Mouse (Mus musculus) adrenal gland, postnatal 25 days (tissue): Measurements from ENCODE around the gene Mettl1. TPM values are rescaled to one million over a fixed set of nuclear protein-coding genes. Genes with fewer than 3 reads are reported as not detected.
A peak's percentile ranks its signal among the peaks of the same experiment; 100 is the strongest.
"Not testable (repeated sequence)": the region's sequence is repeated elsewhere in the genome, so short reads cannot be mapped to it uniquely, and the experiment has no call there.

Experiments used
- DNase-seq: peaks from one replicate; pipeline ENCODE4 v3.0.0; 2021; ENCODE audit warnings: mixed read lengths
- total RNA-seq: library from RNA; stranded (reverse); gene quantifications from 2 replicates; pipeline ENCODE4 v1.2.3, GENCODE M21; 2021

Gene Mettl1
- total RNA-seq, 1 experiment from 2014 or later: 17.6 TPM

GRCm38 (mm10) chr10:127047954-127048353 lies 6.7 kb downstream of the Mettl1 start, which contains the start of gene Cyp27b1:
Gene Cyp27b1 (plus strand): TSS chr10:127048250.
- no peak for DNase-seq

DNA sequence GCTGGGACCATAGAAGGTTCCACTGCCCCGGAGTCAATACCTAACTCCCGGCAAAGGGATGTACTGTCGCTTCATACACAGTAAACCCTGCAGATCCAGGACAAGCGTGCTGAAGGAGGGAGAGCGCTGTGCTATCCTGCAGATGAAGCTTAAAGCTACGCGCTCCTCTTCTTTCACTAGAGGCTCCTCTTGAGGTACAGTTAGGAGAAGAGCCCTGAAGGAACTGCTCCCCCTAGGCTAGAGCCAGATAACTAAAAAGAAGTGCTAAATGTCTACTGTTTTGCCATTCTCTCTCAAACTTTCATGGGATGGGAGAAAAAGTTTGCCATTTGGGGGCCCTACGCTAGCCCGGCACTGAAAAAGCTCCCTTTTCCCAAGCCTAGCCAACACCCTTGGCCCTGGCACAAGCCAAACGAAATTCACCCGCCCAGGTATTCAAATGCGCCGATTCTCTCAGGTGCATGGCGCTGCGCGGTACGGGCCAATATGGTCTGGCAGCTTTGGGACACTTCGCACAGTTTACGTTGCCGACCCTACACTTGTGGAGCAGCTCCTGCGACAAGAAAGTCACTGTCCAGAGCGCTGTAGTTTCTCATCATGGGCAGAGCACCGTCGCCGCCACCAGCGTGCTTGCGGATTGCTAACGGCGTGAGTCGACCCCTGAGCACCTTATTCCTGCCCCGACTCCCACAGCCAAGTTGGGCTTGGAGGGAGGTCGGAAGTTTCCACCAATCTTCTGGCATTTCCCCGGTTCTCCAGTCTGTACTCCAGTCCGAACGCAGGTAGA lies 7.6 kb downstream of the Mettl1 start:
- no peak for DNase-seq

GRCm38 (mm10) chr10:127049395-127050118 lies 8.3 kb downstream of the Mettl1 start:
- DNase-seq: peak; percentile 20

DNA sequence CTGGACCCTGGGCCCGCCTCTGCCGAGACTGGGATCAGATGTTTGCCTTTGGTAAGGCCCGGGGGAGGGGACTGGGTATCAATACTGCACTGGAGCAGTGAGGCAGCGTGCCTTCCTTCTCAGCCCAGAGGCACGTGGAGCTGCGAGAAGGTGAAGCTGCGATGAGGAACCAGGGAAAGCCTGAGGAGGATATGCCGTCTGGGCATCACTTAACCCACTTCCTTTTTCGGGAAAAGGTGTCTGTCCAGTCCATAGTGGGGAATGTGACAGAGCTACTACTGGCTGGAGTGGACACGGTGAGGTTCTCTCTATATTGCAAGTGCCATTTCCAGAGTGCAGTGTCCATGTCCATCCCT lies 8.9 kb downstream of the Mettl1 start:
- DNase-seq: no peak

- no peak for DNase-seq
Measured at GRCm38 (mm10) chr10:127054646-127055045, 13.4 kb downstream of the Mettl1 start.

GRCm38 (mm10) chr10:127055406-127055805 lies 14.2 kb downstream of the Mettl1 start:
- DNase-seq: no peak

DNA sequence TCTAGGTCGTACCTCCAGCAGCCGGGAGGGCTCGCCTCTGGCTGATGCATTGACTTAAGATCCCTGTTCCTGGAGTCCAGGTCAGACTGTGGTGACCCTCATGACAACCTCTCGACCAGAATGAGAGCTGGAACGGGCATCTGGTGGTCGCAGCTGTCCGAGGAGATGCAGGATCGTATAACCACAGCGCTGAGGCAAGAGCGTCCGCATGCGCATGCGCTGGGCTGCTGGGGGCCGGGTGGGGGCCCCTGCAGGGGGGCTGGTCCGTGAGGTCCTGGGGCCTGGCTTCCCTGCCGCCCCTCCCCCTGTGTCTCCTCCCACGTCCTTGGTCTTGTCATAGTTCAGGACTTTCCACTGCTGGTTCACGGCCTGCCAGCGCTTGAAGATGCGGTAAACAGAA lies 15.3 kb downstream of the Mettl1 start:
- DNase-seq: no peak

- DNase-seq: peak; percentile 80
Measured at GRCm38 (mm10) chr10:127058161-127058560, 16.9 kb downstream of the Mettl1 start.

- DNase-seq: no peak
Measured at GRCm38 (mm10) chr10:127058708-127059107, 17.5 kb downstream of the Mettl1 start.

- peak; percentile 26 for DNase-seq
Measured at GRCm38 (mm10) chr10:127059174-127059967, 18.2 kb downstream of the Mettl1 start.

DNA sequence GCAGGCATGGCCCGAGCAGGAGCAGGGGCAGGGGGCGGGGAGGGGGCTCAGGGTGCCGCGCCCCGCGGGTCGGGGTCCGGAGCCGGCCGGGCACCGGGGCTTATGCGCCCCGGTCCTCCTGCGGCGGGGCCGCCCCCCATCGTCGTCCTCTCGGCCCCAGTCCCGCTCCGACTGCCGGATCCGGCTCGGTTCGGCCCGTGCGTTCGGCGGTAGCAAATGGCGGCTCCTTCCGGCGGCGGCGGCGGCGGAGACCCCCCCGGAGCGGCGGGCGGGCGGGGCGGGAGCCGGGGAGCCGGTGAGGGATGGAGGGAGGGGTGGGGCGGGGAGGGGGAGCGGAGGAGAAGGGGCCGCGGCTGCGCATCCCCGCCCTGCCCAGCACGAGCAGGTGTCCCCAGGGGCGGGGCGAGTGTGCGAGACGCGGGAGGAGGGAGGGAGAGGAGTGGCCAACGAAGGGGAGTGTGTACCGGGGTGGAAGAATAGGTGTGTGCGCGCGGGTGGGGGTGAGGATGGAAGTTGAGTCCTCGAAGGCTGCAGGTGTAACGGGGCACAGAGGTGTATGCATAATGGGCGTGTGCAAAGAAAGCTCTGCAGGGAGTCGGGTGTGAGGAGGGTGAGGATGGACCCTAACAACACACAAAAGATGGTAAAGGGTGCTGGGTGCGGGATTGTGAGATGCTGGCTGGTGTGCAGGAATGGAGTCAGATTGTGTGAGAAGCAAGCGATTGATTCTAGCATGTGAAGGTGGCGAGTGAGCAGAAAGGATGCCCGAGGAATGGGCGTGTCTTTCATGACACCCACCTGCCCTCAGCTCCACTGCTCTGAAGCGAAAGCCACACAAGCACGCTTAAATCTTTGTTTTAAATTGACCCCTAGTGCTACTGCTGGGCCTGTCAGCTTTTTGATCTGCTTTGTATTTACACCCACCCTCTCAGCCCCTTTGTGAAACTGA lies 19.0 kb downstream of the Mettl1 start, which contains the start of gene March9:
Gene March9, minus strand, starts transcription at position 217 of the 949 bp plus-strand sequence.
- DNase-seq: peak; percentile 83

- DNase-seq: no peak
Measured at GRCm38 (mm10) chr10:127061085-127061484, 19.9 kb downstream of the Mettl1 start.

DNA sequence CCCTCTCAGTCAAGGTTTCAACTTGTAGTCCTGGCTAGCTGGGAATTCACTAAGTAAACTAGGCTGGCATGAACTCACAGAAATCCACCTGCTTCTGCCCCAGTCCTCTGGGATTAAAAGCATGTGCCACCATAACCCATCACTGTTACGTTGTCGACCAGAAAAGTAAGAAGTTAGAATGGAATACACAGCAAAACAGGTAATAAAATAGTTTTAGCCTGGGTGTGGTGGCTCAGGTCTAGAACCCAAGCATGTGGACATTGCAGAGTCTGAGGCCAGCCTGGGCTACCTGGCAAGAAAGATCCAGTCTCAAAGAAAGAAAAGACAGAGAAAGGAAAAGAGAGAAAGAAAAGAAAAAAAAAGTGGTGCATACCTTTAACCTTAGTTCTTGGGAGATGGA lies 20.3 kb downstream of the Mettl1 start:
- DNase-seq: no peak

GRCm38 (mm10) chr10:127062101-127062500 lies 20.9 kb downstream of the Mettl1 start:
- DNase-seq: not testable (repeated sequence)

DNA sequence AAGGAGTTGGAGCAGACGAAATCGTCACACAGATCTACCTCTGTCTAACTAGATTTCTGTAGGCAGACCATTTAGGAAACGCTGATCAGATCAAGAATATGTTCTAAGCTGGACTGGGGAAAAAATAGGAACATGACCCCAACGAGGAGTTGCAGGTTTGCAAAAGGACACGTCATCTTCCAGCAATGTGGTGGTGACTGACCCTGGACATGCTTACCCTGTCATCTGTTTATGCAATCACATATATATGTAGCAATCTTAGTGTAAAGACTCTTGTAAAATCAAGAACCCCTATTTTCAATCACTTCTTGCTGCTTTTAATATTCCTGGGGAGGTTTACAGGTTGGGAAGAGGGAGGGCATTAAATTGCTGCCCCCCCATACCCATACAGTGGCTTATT lies 21.3 kb downstream of the Mettl1 start:
- no peak for DNase-seq

- DNase-seq: peak; percentile 99
Measured at GRCm38 (mm10) chr10:127063239-127063872, 22.1 kb downstream of the Mettl1 start, which contains the start of gene Cdk4. Gene Cdk4 (plus strand): TSS chr10:127063534.

DNA sequence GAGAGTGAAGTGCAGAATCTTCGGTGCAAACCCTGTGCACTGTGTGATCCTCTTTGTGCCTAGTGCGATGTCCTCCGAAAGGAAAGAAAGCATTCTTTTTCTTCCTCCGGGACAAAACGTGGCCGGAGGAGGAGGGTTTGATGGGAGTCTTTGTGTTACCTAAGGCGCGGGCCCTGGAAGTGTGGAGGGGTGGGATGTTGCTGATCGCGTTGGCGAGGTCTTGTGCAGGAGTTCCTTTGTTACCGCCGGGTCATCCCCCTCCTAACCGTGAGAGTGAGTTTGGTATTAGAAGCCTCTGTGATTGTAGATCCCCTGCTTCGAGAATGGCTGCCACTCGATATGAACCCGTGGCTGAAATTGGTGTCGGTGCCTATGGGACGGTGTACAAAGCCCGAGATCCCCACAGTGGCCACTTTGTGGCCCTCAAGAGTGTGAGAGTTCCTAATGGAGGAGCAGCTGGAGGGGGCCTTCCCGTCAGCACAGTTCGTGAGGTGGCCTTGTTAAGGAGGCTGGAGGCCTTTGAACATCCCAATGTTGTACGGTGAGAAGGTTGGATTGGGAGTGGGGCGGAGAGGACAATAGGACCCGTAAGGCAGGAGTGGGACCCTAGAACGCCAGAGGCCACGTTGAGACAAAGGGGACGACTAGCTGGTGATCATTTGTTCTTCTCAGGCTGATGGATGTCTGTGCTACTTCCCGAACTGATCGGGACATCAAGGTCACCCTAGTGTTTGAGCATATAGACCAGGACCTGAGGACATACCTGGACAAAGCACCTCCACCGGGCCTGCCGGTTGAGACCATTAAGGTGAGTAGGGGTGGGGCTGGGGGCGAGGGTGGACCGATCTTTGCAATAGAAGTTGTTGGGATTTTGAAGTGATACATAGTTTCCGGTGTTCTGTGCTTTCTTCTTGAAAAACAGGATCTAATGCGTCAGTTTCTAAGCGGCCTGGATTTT lies 23.0 kb downstream of the Mettl1 start:
- no peak for DNase-seq

DNA sequence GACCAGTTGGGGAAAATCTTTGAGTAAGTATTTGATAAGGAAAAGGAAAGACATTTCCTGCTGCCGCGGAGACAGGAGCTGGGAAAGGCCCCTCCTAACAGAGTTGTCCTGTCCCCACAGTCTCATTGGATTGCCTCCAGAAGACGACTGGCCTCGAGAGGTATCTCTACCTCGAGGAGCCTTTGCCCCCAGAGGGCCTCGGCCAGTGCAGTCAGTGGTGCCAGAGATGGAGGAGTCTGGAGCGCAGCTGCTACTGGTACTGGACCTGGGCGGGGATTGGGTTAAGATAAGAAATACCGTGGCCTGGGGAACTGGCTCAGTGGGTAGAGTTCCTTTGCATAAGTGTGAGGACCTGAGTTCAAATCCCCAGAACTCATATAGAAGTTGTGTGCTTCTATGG lies 24.8 kb downstream of the Mettl1 start:
- no peak for DNase-seq

GRCm38 (mm10) chr10:127066519-127067018 lies 25.4 kb downstream of the Mettl1 start:
- no peak for DNase-seq
